Mouse (Mus musculus): ENCODE results near the gene Trp63.
"Not testable (repeated sequence)": the region's sequence is repeated elsewhere in the genome, so short reads cannot be mapped to it uniquely, and the experiment has no call there.

The Trp63 gene

GRCm38 (mm10) chr16:25683531-25684248 lies at the start of gene Trp63:
Gene Trp63, plus strand, starts transcription at chr16:25683763.
- no peak for DNase-seq (ENCODE audit: low spot score)

- DNase-seq (ENCODE audit: low spot score) = not testable (repeated sequence)
Observed at GRCm38 (mm10) chr16:25644716-25645115, 38.8 kb upstream of the Trp63 start.

- no peak for DNase-seq (ENCODE audit: low spot score)
Observed at GRCm38 (mm10) chr16:25660510-25661235, 22.9 kb upstream of the Trp63 start.

- DNase-seq (ENCODE audit: low spot score) = no peak
Observed at GRCm38 (mm10) chr16:25663116-25663515, 20.4 kb upstream of the Trp63 start.

- no peak for DNase-seq (ENCODE audit: low spot score)
Observed at GRCm38 (mm10) chr16:25673861-25674440, 9.6 kb upstream of the Trp63 start.

- no peak for DNase-seq (ENCODE audit: low spot score)
Observed at GRCm38 (mm10) chr16:25680369-25680768, 3.2 kb upstream of the Trp63 start.

- DNase-seq (ENCODE audit: low spot score) = no peak
Observed at GRCm38 (mm10) chr16:25682533-25682932, 1.0 kb upstream of the Trp63 start.

- no peak for DNase-seq (ENCODE audit: low spot score)
Observed at GRCm38 (mm10) chr16:25684572-25684971, 1.0 kb downstream of the Trp63 start.

GRCm38 (mm10) chr16:25690612-25691011 lies 7.0 kb downstream of the Trp63 start:
- no peak for DNase-seq (ENCODE audit: low spot score)

- DNase-seq (ENCODE audit: low spot score) = no peak
Observed at GRCm38 (mm10) chr16:25701252-25701651, 17.7 kb downstream of the Trp63 start.

GRCm38 (mm10) chr16:25706260-25706659 lies 22.7 kb downstream of the Trp63 start:
- no peak for DNase-seq (ENCODE audit: low spot score)

GRCm38 (mm10) chr16:25715790-25716189 lies 32.2 kb downstream of the Trp63 start:
- DNase-seq (ENCODE audit: low spot score) = no peak

GRCm38 (mm10) chr16:25723131-25723530 lies 39.6 kb downstream of the Trp63 start:
- no peak for DNase-seq (ENCODE audit: low spot score)

- no peak for DNase-seq (ENCODE audit: low spot score)
Observed at GRCm38 (mm10) chr16:25727001-25727400, 43.4 kb downstream of the Trp63 start.

- DNase-seq (ENCODE audit: low spot score) = no peak
Observed at GRCm38 (mm10) chr16:25727957-25728506, 44.5 kb downstream of the Trp63 start.

GRCm38 (mm10) chr16:25736912-25737311 lies 53.3 kb downstream of the Trp63 start:
- DNase-seq (ENCODE audit: low spot score) = no peak

GRCm38 (mm10) chr16:25737623-25738050 lies 54.1 kb downstream of the Trp63 start:
- no peak for DNase-seq (ENCODE audit: low spot score)

GRCm38 (mm10) chr16:25746807-25747206 lies 63.2 kb downstream of the Trp63 start:
- DNase-seq (ENCODE audit: low spot score) = no peak

GRCm38 (mm10) chr16:25751866-25752265 lies 68.3 kb downstream of the Trp63 start:
- no peak for DNase-seq (ENCODE audit: low spot score)

GRCm38 (mm10) chr16:25758108-25758507 lies 74.5 kb downstream of the Trp63 start:
- DNase-seq (ENCODE audit: low spot score) = peak; percentile 48

GRCm38 (mm10) chr16:25765549-25765948 lies 82.0 kb downstream of the Trp63 start:
- no peak for DNase-seq (ENCODE audit: low spot score)

- DNase-seq (ENCODE audit: low spot score) = no peak
Observed at GRCm38 (mm10) chr16:25774611-25775010, 91.0 kb downstream of the Trp63 start.

GRCm38 (mm10) chr16:25777501-25777900 lies 93.9 kb downstream of the Trp63 start:
- DNase-seq (ENCODE audit: low spot score) = no peak

All from urinary bladder, postnatal 25 days (tissue).